Mouse (Mus musculus) MEL (cell line): ENCODE data around the gene Tab1. TPM values are rescaled to one million over a fixed set of nuclear protein-coding genes. Genes with fewer than 3 reads are reported as not detected.
A peak's percentile ranks its signal among the peaks of the same experiment; 100 is the strongest.

Experiments used
- DNase-seq: peaks from one replicate; pipeline ENCODE4 v3.0.0; 2011; ENCODE audit warnings: low read depth, low spot score
- H3K27ac ChIP-seq: 2 replicates; pipeline ENCODE4 v1.5.1; 2012; ENCODE audit warnings: low read depth, mild to moderate bottlenecking, control low read depth, low read length, moderate library complexity; ENCODE audit not compliant: control insufficient read depth
- H3K27me3 ChIP-seq, 2 experiments: fragments of 150-350 bp in 1 of 2; sonication (generic) in 1 of 2; 2 replicates each; pipeline ENCODE4 v1.6.1; 2012; ENCODE audit warnings: low read length in 2 of 2, mild to moderate bottlenecking in 2 of 2, improper control_type of control experiment in 1 of 2, moderate library complexity in 1 of 2; ENCODE audit not compliant: insufficient read depth in 2 of 2, control insufficient read depth in 1 of 2
- H3K36me3 ChIP-seq, 2 experiments: 2 replicates each; pipeline ENCODE4 v1.6.1; 2012 to 2014; ENCODE audit warnings: low read length in 2 of 2, improper control_type of control experiment in 1 of 2, inconsistent platforms in 1 of 2, mild to moderate bottlenecking in 1 of 2; ENCODE audit not compliant: insufficient read depth in 2 of 2, control insufficient read depth in 1 of 2
- H3K4me1 ChIP-seq, 2 experiments: fragments of 150-350 bp in 1 of 2; sonication (generic) in 1 of 2; 2 replicates each; pipeline ENCODE4 v1.6.1; 2012; ENCODE audit warnings: low read length in 2 of 2, improper control_type of control experiment in 1 of 2, mild to moderate bottlenecking in 1 of 2; ENCODE audit not compliant: insufficient read depth in 2 of 2, control insufficient read depth in 1 of 2
- H3K4me3 ChIP-seq, 2 experiments: fragments of 150-350 bp in 1 of 2; sonication (generic) in 1 of 2; 2 replicates each; pipeline ENCODE4 v1.5.1; 2012; ENCODE audit warnings: low read depth in 2 of 2, low read length in 2 of 2, mild to moderate bottlenecking in 2 of 2, moderate library complexity in 2 of 2, control low read depth in 1 of 2, improper control_type of control experiment in 1 of 2; ENCODE audit not compliant: control insufficient read depth in 1 of 2, insufficient read depth in 1 of 2
- H3K79me2 ChIP-seq: 2 replicates; pipeline ENCODE4 v1.6.1; 2012; ENCODE audit warnings: mild to moderate bottlenecking, low read length, moderate library complexity; ENCODE audit not compliant: control insufficient read depth, poor library complexity, insufficient read depth
- H3K9ac ChIP-seq: 2 replicates; pipeline ENCODE4 v1.6.1; 2012; ENCODE audit warnings: low read depth, mild to moderate bottlenecking, control low read depth, low read length, moderate library complexity; ENCODE audit not compliant: control insufficient read depth, poor library complexity, severe bottlenecking
- H3K9me3 ChIP-seq: fragments of 150-350 bp; sonication (generic); replicated peaks from 2 replicates; pipeline ENCODE4 v1.6.1; 2012; ENCODE audit warnings: mild to moderate bottlenecking, low read length, improper control_type of control experiment, moderate library complexity; ENCODE audit not compliant: insufficient read depth
- CHD2 ChIP-seq: IDR thresholded peaks from 2 replicates; pipeline ENCODE4 v1.6.1; 2011; ENCODE audit warnings: low read length, improper control_type of control experiment
- CTCF ChIP-seq, 3 experiments: IDR thresholded peaks in 2 of 3; conservative IDR thresholded peaks in 1 of 3; 2 replicates each; pipeline ENCODE4 v1.5.1; 2011 to 2012; ENCODE audit warnings: low read length in 3 of 3, low read depth in 2 of 3, mild to moderate bottlenecking in 2 of 3, improper control_type of control experiment in 1 of 3, inconsistent platforms in 1 of 3, mixed read lengths in 1 of 3, moderate library complexity in 1 of 3; ENCODE audit not compliant: control insufficient read depth in 1 of 3, insufficient read depth in 1 of 3, poor library complexity in 1 of 3, severe bottlenecking in 1 of 3
- E2F4 ChIP-seq: IDR thresholded peaks from 2 replicates; pipeline ENCODE4 v1.6.1; 2011; ENCODE audit warnings: low read depth, low read length, improper control_type of control experiment, borderline replicate concordance
- EP300 ChIP-seq, 2 experiments: IDR thresholded peaks; 2 replicates each; pipeline ENCODE4 v1.6.1; 2011; ENCODE audit warnings: improper control_type of control experiment in 2 of 2, low read length in 2 of 2, low read depth in 1 of 2, mild to moderate bottlenecking in 1 of 2
- ETS1 ChIP-seq: IDR thresholded peaks from 2 replicates; pipeline ENCODE4 v1.6.1; 2012; ENCODE audit warnings: low read depth, mild to moderate bottlenecking, inconsistent platforms, low read length, improper control_type of control experiment, moderate library complexity
- GATA1 ChIP-seq: IDR thresholded peaks from 2 replicates; pipeline ENCODE4 v1.6.1; 2011; ENCODE audit warnings: low read depth, low read length, improper control_type of control experiment
- JUND ChIP-seq: IDR thresholded peaks from 2 replicates; pipeline ENCODE4 v1.6.1; 2011; ENCODE audit warnings: low read depth, mild to moderate bottlenecking, improper control_type of control experiment, low read length
- KAT2A ChIP-seq: conservative IDR thresholded peaks from 2 replicates; pipeline ENCODE4 v1.6.1; 2012; ENCODE audit warnings: low read depth, low read length, improper control_type of control experiment, inconsistent platforms
- MAFK ChIP-seq: IDR thresholded peaks from 2 replicates; pipeline ENCODE4 v1.6.1; 2011; ENCODE audit warnings: low read depth, mild to moderate bottlenecking, low read length, improper control_type of control experiment, borderline replicate concordance
- MEF2A ChIP-seq: IDR thresholded peaks from 2 replicates; pipeline ENCODE4 v1.6.1; 2014; ENCODE audit warnings: low read depth, mild to moderate bottlenecking, inconsistent platforms, low read length, improper control_type of control experiment; ENCODE audit not compliant: poor library complexity, insufficient replicate concordance, severe bottlenecking; ENCODE audit errors: extremely low read depth
- MXI1 ChIP-seq: IDR thresholded peaks from 2 replicates; pipeline ENCODE4 v1.6.1; 2011; ENCODE audit warnings: mild to moderate bottlenecking, low read depth, low read length, improper control_type of control experiment
- MYB ChIP-seq: IDR thresholded peaks from 2 replicates; pipeline ENCODE4 v1.6.1; 2011; ENCODE audit warnings: mild to moderate bottlenecking, low read depth, low read length, improper control_type of control experiment
- NELFE ChIP-seq: IDR thresholded peaks from 2 replicates; pipeline ENCODE4 v1.6.1; 2011; ENCODE audit warnings: low read depth, low read length, improper control_type of control experiment
- POLR2AphosphoS2 ChIP-seq: IDR thresholded peaks from 2 replicates; pipeline ENCODE4 v1.6.1; 2011; ENCODE audit warnings: low read length, improper control_type of control experiment
- POLR2AphosphoS5 ChIP-seq: IDR thresholded peaks from 2 replicates; pipeline ENCODE4 v1.6.1; 2012; ENCODE audit warnings: low read depth, borderline replicate concordance, mild to moderate bottlenecking, inconsistent platforms, low read length, moderate library complexity, mixed read lengths
- RAD21 ChIP-seq: IDR thresholded peaks from 2 replicates; pipeline ENCODE4 v1.6.1; 2011; ENCODE audit warnings: mild to moderate bottlenecking, low read depth, low read length, improper control_type of control experiment
- RCOR1 ChIP-seq: IDR thresholded peaks from 2 replicates; pipeline ENCODE4 v1.6.1; 2012; ENCODE audit warnings: low read depth, mild to moderate bottlenecking, inconsistent platforms, low read length, improper control_type of control experiment
- SMC3 ChIP-seq: IDR thresholded peaks from 2 replicates; pipeline ENCODE4 v1.6.1; 2011; ENCODE audit warnings: low read depth, low read length, improper control_type of control experiment
- TAL1 ChIP-seq: IDR thresholded peaks from 2 replicates; pipeline ENCODE4 v1.6.1; 2012; ENCODE audit warnings: mild to moderate bottlenecking, inconsistent platforms, low read length, moderate library complexity, mixed read lengths
- TBP ChIP-seq: IDR thresholded peaks from 2 replicates; pipeline ENCODE4 v1.8.0; 2011; ENCODE audit warnings: low read depth, low read length, improper control_type of control experiment
- TCF12 ChIP-seq: IDR thresholded peaks from 2 replicates; pipeline ENCODE4 v1.6.1; 2014; ENCODE audit warnings: low read depth, mild to moderate bottlenecking, inconsistent platforms, low read length, improper control_type of control experiment, moderate library complexity
- UBTF ChIP-seq: IDR thresholded peaks from 2 replicates; pipeline ENCODE4 v1.6.1; 2012; ENCODE audit warnings: low read depth, mild to moderate bottlenecking, inconsistent platforms, low read length, improper control_type of control experiment, moderate library complexity, borderline replicate concordance; ENCODE audit not compliant: insufficient read depth
- ZKSCAN1 ChIP-seq: IDR thresholded peaks from 2 replicates; pipeline ENCODE4 v1.6.1; 2012; ENCODE audit warnings: low read depth, mild to moderate bottlenecking, inconsistent platforms, low read length, improper control_type of control experiment, moderate library complexity
- ZMIZ1 ChIP-seq: IDR thresholded peaks from 2 replicates; pipeline ENCODE4 v1.6.1; 2012; ENCODE audit warnings: low read depth, mild to moderate bottlenecking, inconsistent platforms, low read length, improper control_type of control experiment, moderate library complexity
- ZNF384 ChIP-seq: IDR thresholded peaks from 2 replicates; pipeline ENCODE4 v1.6.1; 2012; ENCODE audit warnings: low read depth, mild to moderate bottlenecking, inconsistent platforms, low read length, improper control_type of control experiment
- polyA plus RNA-seq, 2 experiments: library from polyadenylated mRNA; stranded (reverse) in 1 of 2; unstranded in 1 of 2; fragments of >175 nt in 1 of 2; fragments of >200 nt in 1 of 2; gene quantifications; 2 replicates each; pipeline versions ENCODE4 v1.2.1 to v1.2.4; 2012; ENCODE audit warnings: low replicate concordance in 2 of 2, low read depth in 1 of 2; ENCODE audit not compliant: insufficient read length in 2 of 2, insufficient read depth in 1 of 2, missing spikeins in 1 of 2
- total RNA-seq: library from RNA; depleted of rRNA; stranded (reverse); fragments of 300-350 nt; gene quantifications from 2 replicates; pipeline ENCODE4 v1.2.3, GENCODE M21; 2012

Gene Tab1
- total and polyA plus RNA-seq, 3 experiments, result 23.3 to 31.1 TPM; not detected in 1

DNA sequence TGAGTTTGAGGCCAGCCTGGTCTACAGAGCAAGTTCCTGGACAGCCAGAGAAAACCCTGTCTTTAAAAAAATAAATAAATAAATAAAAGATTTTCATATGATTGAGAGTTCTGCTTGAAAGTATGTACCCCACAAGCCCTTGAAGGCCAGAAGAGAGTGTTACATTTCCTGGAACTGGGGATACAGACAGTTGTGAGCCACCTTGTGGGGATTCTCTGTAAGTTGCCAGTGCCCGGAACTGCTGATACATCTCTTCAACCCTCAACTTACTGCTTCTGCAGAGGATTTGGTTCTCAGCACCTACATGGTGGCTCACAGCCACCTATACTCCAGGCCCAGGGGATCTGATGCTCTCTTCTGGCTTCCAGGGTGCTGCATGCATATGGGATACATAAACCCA is 5.7 kb upstream of the Tab1 start:
- Histone ChIP-seq H3K36me3 (peaks cover 0 to 16% of the 10 kb centered on the region in 2 experiments; a peak in 2 of 4 replicates), H3K27ac (no peak overlapping the region), H3K4me3 (no peak overlapping the region), H3K79me2 (no peaks in the 10 kb centered on the region), H3K9ac (no peak overlapping the region), H3K27me3 (no peaks in the 10 kb centered on the region), H3K4me1 (peaks cover 13 to 26% of the 10 kb centered on the region in 2 experiments), H3K9me3 (no peaks in the 10 kb centered on the region)
- TF ChIP-seq RAD21 (peak; percentile 18), CTCF (IDR thresholded peaks at IDR 0.05 in 2 of 3, conservative IDR thresholded peaks at IDR 0.05 in 1 of 3; ENCODE audit: control insufficient read depth in 1 of 3, insufficient read depth in 1 of 3, low read depth in 2 of 3, low read length in 3 of 3, poor library complexity in 1 of 3, severe bottlenecking in 1 of 3) (peak; percentile 17 to 56 (median 27); a peak in 4 of 6 replicates), SMC3 (peak; percentile 56), GATA1 (no peak)
- DNase-seq, result peak; percentile 76

DNA sequence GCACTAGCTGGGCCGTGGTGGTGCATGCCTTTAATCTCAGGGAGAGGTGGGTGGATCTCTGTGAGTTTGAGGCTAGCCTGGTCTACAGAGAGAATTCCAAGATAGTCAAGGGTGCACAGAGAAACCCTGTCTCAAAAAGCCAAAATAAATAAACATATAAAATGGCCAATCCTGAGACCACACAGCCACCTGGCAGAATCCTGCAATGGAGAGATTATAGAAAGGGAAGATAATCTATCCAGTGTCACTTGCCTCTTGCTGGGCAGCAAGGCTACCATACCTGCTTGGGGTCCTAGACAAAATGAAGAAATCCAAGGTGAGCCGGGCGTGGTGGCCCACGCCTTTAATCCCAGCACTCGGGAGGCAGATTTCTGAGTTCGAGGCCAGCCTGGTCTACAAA is 2.9 kb upstream of the Tab1 start:
- Histone ChIP-seq H3K9me3 (no peaks in the 10 kb centered on the region), H3K27me3 (no peaks in the 10 kb centered on the region), H3K4me3 (no peak overlapping the region), H3K36me3 (peaks cover 0 to 29% of the 10 kb centered on the region in 2 experiments; a peak in 2 of 4 replicates), H3K27ac (peak overlapping the region; percentile 95), H3K79me2 (peaks cover 16% of the 10 kb centered on the region), H3K4me1 (peaks cover 19 to 38% of the 10 kb centered on the region in 2 experiments), H3K9ac (no peak overlapping the region)
- DNase-seq, result peak; percentile 24
- TF ChIP-seq TAL1 (peak; percentile 62), ETS1 (peak; percentile 20; the same call in 1 of the 2 replicates), GATA1 (peak; percentile 51; the same call in 1 of the 2 replicates), ZKSCAN1 (no peak), JUND (no peak), TCF12 (peak; percentile 84), EP300 (IDR thresholded peaks at IDR 0.05; ENCODE audit: low read depth in 1 of 2, low read length in 2 of 2) (peak in 1 of 2 experiments; percentile 64; a peak in 2 of 4 replicates), MXI1 (no peak), UBTF (no peak)

DNA sequence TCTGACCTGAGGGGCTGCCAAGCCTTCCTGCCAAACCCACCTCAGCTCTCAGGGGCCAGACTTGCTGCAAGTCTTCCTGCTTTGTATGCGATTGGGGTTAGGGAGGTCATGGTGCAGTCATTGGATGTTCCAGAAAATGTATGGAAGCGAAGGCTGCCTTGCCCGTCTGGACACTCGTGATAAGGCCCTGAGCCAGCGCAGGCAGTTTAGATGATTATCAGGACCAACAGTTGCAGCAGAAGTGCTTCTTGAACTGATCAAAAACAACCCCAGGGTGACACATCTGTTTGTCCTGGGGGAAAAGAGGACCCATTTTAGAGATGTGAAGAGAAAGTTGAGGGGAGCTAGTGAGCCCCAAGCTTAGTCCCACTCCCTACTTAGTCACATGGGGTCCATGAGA is 2.2 kb upstream of the Tab1 start:
- peak; percentile 91 for DNase-seq
- H3K36me3 ChIP-seq, result peaks cover 0 to 36% of the 10 kb centered on the region in 2 experiments; a peak in 2 of 4 replicates
- H3K4me3 ChIP-seq, result peak overlapping the region; percentile 19 to 24; a peak in 3 of 4 replicates
- H3K4me1 ChIP-seq, result peaks cover 20 to 38% of the 10 kb centered on the region in 2 experiments
- peak overlapping the region; percentile 95 for H3K27ac ChIP-seq
- H3K79me2 ChIP-seq, result peaks cover 21% of the 10 kb centered on the region
- H3K27me3 ChIP-seq, result no peaks in the 10 kb centered on the region
- H3K9ac ChIP-seq, result peak overlapping the region; percentile 60
- H3K9me3 ChIP-seq, result no peaks in the 10 kb centered on the region
- TF ChIP-seq CHD2 (no peak), ZMIZ1 (peak; percentile 65), POLR2AphosphoS5 (no peak), NELFE (peak; percentile 38), MAFK (no peak), POLR2AphosphoS2 (no peak; the same call in 1 of the 2 replicates), RCOR1 (peak; percentile 69), TBP (peak; percentile 40; the same call in 1 of the 2 replicates), MYB (peak; percentile 99), CTCF (IDR thresholded peaks at IDR 0.05 in 2 of 3, conservative IDR thresholded peaks at IDR 0.05 in 1 of 3; ENCODE audit: control insufficient read depth in 1 of 3, insufficient read depth in 1 of 3, low read depth in 2 of 3, low read length in 3 of 3, poor library complexity in 1 of 3, severe bottlenecking in 1 of 3) (no peak), TCF12 (peak; percentile 98), SMC3 (no peak), KAT2A (no peak; the same call in 1 of the 2 replicates), MEF2A (0 out of 2 replicates have a peak, but pooled peaks have one; percentile 31), E2F4 (no peak), ZNF384 (no peak)
